Mouse (Mus musculus): ENCODE results near the gene Clstn1.

Clstn1 gene

DNA sequence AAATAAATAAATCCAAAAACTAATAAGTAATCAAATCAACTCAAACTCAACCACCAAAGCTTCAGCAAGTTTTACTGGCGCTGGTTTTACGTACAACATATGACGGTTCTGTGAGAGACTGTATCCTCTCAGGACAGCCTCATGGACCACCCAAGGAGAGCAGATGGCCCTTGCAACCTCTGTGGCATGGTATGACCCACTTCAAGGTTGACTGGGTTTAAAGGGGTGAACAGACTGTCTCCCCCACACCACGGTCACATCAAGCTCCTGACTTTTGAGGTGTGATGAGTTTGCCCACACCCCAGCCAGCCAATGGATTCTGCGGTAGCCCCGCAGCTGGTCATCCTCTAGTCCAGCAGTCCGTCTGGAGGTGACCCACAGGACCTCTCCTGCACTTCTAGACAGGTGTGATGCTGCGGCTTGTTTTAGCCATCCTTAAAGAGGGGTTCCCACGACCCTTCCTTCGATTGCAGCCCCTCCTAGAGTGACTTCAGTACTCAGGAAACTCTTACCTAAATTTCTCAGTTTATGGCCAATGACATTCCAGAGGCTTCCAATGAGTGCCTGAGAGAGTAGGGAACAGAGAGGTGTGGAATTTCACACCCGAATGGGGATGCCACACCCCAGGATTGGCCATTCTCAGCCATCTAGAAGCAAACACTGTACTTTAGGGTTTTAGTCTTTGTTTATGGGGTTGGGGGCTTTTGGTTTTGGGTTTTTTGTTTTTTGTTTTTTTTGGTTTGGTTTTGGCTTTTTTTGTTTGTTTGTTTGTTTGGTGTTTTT is 98.8 kb downstream of the Clstn1 start:
- no peak for DNase-seq

DNA sequence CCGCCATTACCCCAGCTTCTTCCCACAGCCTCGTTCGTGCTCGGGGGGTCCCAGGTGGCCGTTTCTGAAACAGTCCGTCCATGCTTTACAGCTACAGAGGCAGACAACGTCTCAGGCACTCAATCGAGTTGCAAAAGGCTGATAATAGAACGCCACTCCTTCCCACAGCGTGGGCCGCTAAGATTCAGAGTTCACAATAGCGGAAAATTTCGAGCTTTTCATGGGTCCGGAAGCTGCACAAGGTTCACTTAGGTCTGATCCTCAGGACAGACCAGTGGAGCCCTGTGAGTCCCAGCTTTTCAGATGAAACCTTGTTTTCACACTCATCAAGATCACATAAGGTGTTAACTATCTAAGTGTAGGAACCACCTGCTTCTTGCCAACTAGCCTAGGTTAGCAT is 102.6 kb downstream of the Clstn1 start:
- no peak for DNase-seq

DNA sequence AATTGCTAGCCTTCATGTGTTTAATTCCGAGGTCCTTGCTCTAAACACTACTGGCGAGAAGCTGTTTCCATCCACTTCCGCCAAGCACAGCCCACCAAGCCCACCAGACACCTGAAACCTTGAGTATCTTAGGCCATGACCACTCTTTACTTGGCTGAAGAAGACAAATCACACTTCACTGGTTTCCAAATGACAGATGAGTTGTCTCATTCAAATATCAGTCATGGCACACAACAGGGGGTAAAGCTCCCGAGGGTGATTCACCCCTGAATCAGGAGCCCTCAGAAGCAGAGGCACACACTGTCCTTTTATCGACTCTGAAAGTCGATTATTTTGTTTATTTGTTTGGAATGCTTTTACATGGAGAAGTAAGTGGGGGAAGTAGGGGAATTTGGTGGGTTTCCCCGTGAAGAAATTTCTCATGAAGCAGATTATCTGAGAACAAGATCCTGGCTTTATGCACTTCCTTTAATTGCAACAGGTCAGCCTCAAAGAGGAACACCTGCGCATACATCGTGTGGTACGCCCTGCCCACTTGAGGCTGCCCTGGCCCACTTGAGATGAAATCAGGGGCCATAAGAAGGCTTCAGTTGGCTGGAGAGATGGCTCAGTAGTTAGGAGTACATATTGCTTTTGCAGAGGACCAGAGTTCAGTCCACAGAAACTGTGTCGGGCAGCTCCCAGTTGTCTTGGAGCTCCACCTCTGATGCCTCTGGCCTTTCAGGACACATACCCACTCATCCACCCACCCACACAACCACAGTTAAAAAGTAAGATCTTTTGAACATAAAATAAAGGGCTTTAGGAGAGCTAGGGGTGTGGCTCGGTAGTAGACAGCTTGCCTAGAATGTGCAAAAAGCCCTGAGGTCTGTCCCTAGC is 103.8 kb downstream of the Clstn1 start:
- no peak for DNase-seq

DNA sequence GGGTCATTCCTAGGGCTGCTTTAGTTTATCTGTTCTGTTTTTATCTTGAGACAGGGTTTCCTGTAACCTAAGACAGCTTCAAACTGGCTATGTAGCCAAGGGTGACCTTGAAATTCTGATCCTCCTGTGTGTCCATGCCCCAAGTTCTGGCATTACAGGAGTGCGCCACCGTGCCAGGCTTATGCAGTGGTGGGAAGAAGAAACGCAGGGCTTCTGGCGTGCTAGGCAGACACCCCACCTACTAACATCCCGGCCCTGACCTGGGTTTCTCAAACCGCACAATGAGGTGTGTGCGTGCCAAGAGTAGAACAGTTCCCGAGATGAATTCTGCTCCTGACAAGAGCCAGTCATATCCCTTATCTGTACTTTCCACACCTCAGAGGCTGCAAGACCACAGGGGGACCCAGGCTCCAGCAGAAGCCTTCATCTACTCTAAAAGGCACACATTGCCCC is 104.6 kb downstream of the Clstn1 start:
- no peak for DNase-seq

DNA sequence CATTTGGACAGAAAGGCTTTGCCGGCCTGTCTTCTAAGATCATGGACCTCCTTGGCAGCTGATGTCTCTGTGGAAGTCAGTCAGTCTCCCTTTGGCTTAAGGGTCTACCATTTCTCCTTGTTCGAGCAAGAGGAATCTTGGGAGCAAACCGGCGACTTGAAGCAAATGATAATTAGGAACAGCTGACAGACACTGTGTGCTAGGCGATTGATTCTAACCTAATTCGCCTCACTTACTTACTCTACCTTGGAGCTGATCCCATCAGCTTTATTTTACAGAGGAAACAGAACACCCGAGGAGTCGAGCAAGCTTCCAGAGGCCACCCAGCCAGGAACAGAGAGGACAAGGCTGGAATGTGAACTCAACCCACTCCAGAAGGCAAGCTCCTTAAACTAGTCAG is 105.1 kb downstream of the Clstn1 start:
- DNase-seq: no peak

DNA sequence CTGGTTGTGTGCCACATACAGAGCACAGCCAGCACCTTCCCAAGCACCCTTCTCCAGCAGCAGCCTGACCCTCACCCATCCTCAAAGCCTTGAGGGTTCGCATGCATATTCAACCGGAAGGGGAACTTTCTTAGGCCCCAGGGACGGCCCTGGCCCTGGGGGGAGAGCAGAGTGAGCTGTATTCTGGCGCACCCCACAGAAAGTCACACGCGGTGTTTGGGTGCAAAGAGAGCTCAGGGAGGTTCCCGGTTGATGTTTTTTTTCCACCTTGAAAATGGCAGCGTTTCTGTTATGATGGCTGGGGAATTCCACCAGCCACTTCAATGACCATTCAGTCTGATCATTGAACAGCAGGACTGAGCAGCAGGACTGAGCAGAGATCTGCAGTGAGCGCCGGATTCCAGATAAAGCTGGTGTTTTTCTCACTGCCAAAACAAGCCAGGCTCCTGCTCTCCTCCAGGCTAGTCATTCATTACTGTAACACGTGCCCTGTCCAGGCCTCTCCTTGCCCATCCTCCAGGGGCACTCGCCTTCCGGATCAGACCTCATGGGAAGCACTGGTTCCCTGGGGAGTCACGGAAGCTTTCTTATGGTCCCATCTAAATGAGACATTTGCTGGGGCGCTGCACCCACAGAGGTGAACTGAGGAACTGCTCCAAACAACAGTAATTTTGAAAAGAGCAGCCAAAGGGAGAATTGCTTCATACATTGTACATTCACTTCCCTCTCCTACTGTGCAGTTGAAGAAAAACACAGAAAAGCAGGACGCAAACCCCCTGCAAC is 110.1 kb downstream of the Clstn1 start:
- peak; percentile 43 for DNase-seq

DNA sequence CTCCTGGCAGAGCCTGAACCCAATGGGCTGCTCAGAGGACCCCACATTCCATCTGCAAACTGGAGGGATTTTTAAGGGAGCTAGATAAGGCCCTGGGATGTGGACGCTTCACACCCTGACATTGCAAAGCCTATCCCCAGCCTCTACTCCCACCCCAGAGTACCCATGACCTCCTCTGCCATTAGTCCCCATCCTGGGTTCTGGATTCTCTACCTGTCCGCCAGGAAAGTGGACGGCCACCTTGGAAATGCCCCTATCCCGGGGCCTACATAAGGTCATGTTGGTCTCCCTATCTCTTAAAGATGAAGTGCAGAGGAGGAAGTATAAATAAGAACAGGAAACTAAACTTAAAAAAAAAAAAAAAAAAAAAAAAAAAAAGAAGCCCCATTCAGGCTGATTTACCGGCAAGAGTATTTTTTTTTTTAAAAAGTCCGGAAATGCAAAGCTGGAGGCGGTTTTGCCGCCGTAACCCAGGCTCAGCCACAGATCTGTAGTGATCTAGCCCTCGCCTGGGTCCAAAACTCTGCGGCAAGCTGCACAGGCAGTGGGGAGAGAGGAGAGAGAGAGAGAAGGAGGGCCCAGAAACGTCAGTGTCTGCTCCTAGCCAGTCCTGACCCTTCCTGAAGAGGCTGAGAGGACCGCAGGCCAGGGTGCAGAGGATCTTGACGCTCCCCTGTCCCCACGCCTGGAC is 111.4 kb downstream of the Clstn1 start:
- DNase-seq: peak; percentile 73

DNA sequence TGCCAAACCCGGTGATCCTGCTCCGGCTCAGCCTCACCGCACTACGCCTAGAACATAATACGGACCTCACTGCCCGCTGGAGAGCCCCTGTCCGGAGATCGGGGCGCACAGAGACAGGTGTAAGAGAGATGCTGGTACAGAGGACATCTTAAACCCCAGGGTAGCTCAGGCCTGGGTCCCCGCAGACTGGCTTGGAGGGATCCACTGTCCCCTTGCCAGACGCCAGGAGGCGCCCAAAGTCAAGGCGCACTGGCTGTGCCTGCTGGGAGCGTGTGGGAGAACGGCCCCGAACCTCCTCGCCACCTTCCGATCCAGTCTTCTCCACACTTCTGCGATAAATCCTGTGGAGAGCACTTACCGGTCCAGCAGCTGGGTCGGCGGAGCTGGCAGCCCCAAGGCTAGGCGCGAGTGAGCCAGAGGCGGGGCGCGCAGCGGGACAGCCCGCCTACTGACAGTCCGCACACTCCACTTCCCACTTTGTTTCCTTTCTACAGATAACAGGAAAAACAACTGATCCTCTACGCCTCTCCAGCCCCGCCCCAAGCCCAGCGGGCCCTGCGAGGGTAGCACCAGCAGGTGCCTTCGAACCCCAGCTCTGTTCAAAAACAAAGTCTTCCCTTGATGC is 112.0 kb downstream of the Clstn1 start:
- DNase-seq: peak; percentile 82

Data from thymus, postnatal 25 days (tissue).